Mouse (Mus musculus) liver, embryonic 11.5 days (tissue): ENCODE measurements around the gene Zfp318. TPM values are rescaled to one million over a fixed set of nuclear protein-coding genes. Genes with fewer than 3 reads are reported as not detected.

Experiments
- ATAC-seq: fragments of 200-750 bp; cut with Nextera tagmentation; replicated peaks from 2 replicates; pipeline ENCODE4 v1.8.0; 2017; ENCODE audit warnings: moderate number of reproducible peaks, mild to moderate bottlenecking, moderate TSS enrichment, moderate library complexity; ENCODE audit not compliant: low FRiP score
- DNase-seq: peaks from one replicate; pipeline ENCODE4 v3.0.0-alpha.2; 2017; ENCODE audit warnings: low spot score
- H3K27ac ChIP-seq: fragments of 300-500 bp; sonication (generic); 2 replicates; pipeline ENCODE4 v1.5.1; 2014; ENCODE audit warnings: mild to moderate bottlenecking, low read depth, low read length, control low read depth
- H3K27me3 ChIP-seq: fragments of 300-500 bp; sonication (generic); replicated peaks from 2 replicates; pipeline ENCODE4 v1.6.1; 2014; ENCODE audit warnings: low read length, mixed read lengths; ENCODE audit not compliant: control insufficient read depth, insufficient read depth
- H3K36me3 ChIP-seq: fragments of 300-500 bp; sonication (generic); 2 replicates; pipeline ENCODE4 v1.6.1; 2014; ENCODE audit warnings: mild to moderate bottlenecking, low read length, moderate library complexity, mixed read lengths; ENCODE audit not compliant: control insufficient read depth, insufficient read depth
- H3K4me1 ChIP-seq: fragments of 300-500 bp; sonication (generic); replicated peaks from 2 replicates; pipeline ENCODE4 v1.6.1; 2014; ENCODE audit warnings: low read length, mixed read lengths; ENCODE audit not compliant: control insufficient read depth, insufficient read depth
- H3K4me2 ChIP-seq: fragments of 300-500 bp; sonication (generic); 2 replicates; pipeline ENCODE4 v1.6.1; 2014; ENCODE audit warnings: mild to moderate bottlenecking, control low read depth, moderate library complexity
- H3K4me3 ChIP-seq: fragments of 300-500 bp; sonication (generic); 2 replicates; pipeline ENCODE4 v1.5.1; 2014; ENCODE audit warnings: low read depth, low read length, control low read depth
- H3K9ac ChIP-seq: fragments of 300-500 bp; sonication (generic); 2 replicates; pipeline ENCODE4 v1.6.1; 2014; ENCODE audit warnings: low read depth, low read length, control low read depth
- H3K9me3 ChIP-seq: fragments of 300-500 bp; sonication (generic); 2 replicates; pipeline ENCODE4 v1.6.1; 2016; ENCODE audit warnings: low read length, inconsistent platforms, mixed read lengths; ENCODE audit not compliant: control insufficient read depth
- WGBS: fragments of 180-500 bp; shearing (Covaris S2); extraction: QIAGEN DNeasy Blood & Tissue Kit; methylation state at CpG from one replicate; pipeline ENCODE4 v1.1.7; 2014; 5-methylcytosine and 5-hydroxymethylcytosine counted together
- polyA plus RNA-seq: library from polyadenylated mRNA; unstranded; fragments of >200 nt; fragmentation: Nextera tagmentation; extraction: Ambion mirVana; gene quantifications from 2 replicates; pipeline ENCODE4 v1.2.1, GENCODE M21; 2014

The Zfp318 gene
- polyA plus RNA-seq, 1 experiment from 2014 or later: 5.7 TPM

DNA sequence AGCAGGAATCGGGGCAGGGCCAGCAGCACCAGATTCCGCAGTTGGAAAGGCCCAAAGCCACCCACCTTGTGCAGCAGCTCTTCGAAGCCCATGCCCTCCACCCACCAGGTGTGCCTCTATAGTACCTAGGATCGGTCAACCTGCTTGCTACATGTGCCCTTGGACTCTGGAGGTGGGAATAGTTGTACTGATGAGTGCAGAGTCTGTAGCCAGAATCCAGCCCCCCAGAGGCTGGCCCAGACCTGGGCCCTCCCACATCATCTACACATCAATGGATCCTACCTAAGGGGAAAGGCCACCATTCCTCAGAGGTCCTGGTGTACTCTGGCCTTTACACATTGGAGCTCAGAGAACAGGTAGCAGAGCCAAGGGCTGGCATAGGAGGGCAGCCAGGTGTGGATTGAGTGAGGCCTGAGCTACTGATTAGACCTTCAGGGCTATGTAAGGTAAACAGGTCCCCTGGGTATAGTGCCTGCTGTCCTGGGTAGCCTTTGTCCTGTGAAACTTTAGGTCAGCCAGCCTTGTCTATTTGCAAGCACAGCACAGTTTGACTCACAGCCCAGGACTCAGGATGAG, 54.9 kb downstream of the Zfp318 start, which contains the start of gene Slc22a7:
TSS of gene Slc22a7 (minus strand) at position 160 of the 576 bp plus-strand sequence.
- Histone ChIP-seq H3K9ac (no peak within 1 kb of the TSS), H3K9me3 (no peaks in the 10 kb centered on the region), H3K4me3 (no peak within 1 kb of the TSS), H3K4me1 (peaks cover 5% of the 10 kb centered on the region; the same call in 1 of the 2 replicates), H3K27ac (no peak within 1 kb of the TSS), H3K27me3 (peaks cover 43% of the 10 kb centered on the region), H3K36me3 (no peaks in the 10 kb centered on the region), H3K4me2 (no peak within 1 kb of the TSS)
- WGBS: 83% methylated on average over 4 of the region's 4 CpGs
- DNase-seq: no peak
- ATAC-seq: no peak

DNA sequence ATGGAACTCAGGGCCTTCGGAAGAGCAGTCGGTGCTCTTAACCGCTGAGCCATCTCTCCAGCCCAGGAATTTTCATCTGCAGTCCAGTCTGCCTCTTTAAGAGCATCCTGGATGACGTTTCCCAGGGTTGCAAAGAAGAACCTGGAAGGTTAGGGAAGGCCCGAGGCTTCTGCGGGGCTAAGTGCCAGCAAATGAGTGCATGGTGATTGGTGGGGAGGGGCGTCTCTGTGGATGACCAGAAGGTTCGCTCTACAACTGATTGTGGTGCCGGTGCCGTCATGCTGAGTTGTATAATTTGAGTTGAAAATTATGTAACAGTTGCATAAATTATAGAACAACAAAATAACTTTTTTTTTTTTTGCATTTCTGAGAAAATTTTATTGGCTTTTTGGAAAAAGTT, 55.6 kb downstream of the Zfp318 start:
- Histone ChIP-seq H3K4me3 (no peak overlapping the region), H3K4me2 (no peak overlapping the region), H3K9me3 (no peaks in the 10 kb centered on the region), H3K36me3 (no peaks in the 10 kb centered on the region), H3K27me3 (peaks cover 48% of the 10 kb centered on the region), H3K27ac (no peak overlapping the region), H3K4me1 (peaks cover 5% of the 10 kb centered on the region; the same call in 1 of the 2 replicates), H3K9ac (no peak overlapping the region)
- ATAC-seq (no peak), DNase-seq (no peak)
- WGBS: 89% methylated on average over 10 of the region's 10 CpGs

DNA sequence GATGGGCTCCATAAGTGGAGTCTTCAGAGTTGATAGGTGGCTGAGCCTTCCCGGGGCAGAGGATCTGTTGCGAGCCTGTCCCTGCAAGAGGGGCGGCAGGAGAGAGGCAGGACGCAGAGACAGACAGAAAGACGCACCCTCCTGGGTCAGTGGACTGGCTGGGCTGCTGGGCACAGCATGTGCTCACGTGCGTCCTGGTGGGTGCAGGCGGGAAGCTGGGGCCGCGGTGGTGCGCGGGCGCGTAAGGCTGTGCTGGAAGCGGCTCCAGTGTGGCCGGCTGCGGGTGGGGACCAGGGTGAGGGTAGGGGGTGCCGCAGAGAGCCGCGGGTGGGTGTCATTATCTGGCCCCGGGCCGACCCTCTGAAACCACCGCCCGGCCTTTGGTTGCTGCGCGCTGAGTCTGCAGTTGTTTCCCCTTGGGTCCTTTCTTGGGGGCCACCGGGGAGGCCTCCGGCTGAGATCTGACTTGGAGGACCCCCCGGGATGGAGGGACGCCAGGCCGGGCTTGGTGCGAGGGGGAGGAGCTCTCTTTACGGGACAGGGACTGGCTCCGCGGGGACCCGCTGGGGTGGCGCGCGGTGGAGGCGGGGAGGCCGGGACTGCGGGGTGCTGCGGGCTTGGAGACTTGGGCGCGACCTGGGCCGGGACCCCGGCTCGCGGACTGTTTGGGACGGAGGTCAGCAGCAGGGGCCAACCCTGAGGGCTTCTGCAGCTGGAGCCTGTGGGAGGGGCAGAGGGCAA, 61.5 kb downstream of the Zfp318 start:
- no peaks in the 10 kb centered on the region for H3K9me3 ChIP-seq
- H3K27ac ChIP-seq: no peak overlapping the region
- H3K36me3 ChIP-seq: no peaks in the 10 kb centered on the region
- peaks cover 5% of the 10 kb centered on the region; the same call in 1 of the 2 replicates for H3K4me1 ChIP-seq
- peak overlapping the region; percentile 58 for H3K4me2 ChIP-seq
- H3K9ac ChIP-seq: no peak overlapping the region
- H3K4me3 ChIP-seq: peak overlapping the region; percentile 30
- DNase-seq: no peak
- 6% methylated on average over 48 of the region's 50 CpGs for WGBS
- H3K27me3 ChIP-seq: peaks cover 63% of the 10 kb centered on the region
- ATAC-seq: no peak

DNA sequence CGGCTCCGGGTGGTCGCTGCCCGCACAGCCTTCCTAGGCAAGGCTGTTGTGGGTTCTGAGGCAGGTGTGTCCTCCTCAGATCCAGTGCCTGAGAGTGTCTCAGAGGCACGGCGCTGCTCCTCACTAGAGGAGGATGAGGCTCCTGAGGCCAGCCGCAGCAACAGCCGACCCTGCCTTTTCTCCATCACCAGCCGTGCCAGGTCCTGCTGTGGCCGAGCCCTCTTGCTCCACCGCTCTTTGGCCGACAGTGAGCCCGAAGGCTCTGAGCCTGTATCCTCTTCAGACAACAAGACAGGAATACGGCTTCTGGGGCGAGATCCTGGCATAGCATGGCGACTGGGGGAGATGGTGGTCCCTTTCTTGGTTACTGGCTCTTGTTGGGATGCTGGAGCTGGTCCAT, 62.7 kb downstream of the Zfp318 start:
- no peak for DNase-seq
- Histone ChIP-seq H3K36me3 (no peaks in the 10 kb centered on the region), H3K9me3 (no peaks in the 10 kb centered on the region), H3K27ac (no peak overlapping the region), H3K9ac (no peak overlapping the region), H3K4me2 (no peak overlapping the region), H3K27me3 (peaks cover 62% of the 10 kb centered on the region), H3K4me3 (no peak overlapping the region), H3K4me1 (peaks cover 5% of the 10 kb centered on the region; the same call in 1 of the 2 replicates)
- ATAC-seq: no peak
- WGBS: 86% methylated on average over 16 of the region's 16 CpGs

DNA sequence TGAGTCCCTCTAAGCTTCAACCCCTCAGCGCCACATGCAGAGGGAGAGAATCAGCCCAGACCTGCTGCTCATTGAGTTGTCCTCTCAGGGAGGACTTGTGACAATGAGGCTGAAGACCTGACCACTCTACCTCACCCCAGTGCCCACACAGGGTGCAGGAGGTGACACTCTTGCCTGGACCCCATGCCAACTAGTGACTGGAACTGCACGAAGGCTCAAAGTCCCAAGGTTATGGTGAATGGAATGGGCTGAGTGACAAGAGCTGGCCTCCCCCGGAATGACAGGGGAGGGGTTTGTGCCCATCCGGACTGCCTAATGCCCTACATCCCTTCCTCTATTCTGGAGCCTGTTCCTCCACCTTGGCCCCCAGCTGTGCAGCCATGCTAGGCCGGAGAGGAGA, 69.2 kb downstream of the Zfp318 start:
- Histone ChIP-seq H3K27me3 (peaks cover 61% of the 10 kb centered on the region), H3K9ac (no peak overlapping the region), H3K9me3 (no peaks in the 10 kb centered on the region), H3K36me3 (no peaks in the 10 kb centered on the region), H3K4me1 (peaks cover 13% of the 10 kb centered on the region; the same call in 1 of the 2 replicates), H3K27ac (no peak overlapping the region), H3K4me2 (no peak overlapping the region), H3K4me3 (no peak overlapping the region)
- ATAC-seq: no peak
- 37% methylated on average over 5 of the region's 5 CpGs for WGBS
- DNase-seq: no peak

DNA sequence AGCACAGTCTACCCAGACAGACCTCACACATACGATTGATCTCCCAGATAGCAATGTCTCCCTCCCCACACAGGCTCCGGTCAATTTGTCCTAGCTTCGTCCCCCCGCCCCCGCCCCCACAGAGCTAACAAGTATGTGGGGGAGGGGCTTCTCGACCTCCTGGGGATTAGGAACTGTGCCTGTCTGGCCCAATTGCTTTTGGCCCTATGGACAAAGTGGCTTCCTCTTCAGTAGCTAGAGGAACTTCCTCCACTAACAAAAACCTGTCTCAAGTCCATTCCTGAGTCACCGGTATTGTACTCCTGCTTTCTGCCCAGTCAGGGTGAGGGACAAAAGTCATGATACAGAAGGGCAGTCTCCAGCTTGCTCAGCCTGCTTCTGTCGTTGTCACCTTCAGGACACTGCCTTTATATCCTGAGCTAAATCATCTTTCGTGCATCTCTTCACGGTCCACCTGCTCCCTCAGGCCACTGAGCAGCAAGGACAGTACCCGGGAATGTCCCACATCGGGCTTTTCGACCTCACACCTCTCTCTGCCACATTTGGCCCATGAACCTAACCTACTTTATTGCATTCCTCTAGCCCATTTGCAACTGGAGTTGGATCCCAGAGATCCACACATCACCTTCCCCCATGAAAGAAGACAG, 69.9 kb downstream of the Zfp318 start:
- H3K27me3 ChIP-seq: peaks cover 68% of the 10 kb centered on the region
- no peak overlapping the region for H3K4me2 ChIP-seq
- DNase-seq (no peak), ATAC-seq (no peak)
- H3K27ac ChIP-seq: no peak overlapping the region
- no peak overlapping the region for H3K9ac ChIP-seq
- peaks cover 13% of the 10 kb centered on the region; the same call in 1 of the 2 replicates for H3K4me1 ChIP-seq
- H3K9me3 ChIP-seq: no peaks in the 10 kb centered on the region
- H3K36me3 ChIP-seq: no peaks in the 10 kb centered on the region
- no peak overlapping the region for H3K4me3 ChIP-seq
- 8% methylated on average over 13 of the region's 13 CpGs for WGBS

DNA sequence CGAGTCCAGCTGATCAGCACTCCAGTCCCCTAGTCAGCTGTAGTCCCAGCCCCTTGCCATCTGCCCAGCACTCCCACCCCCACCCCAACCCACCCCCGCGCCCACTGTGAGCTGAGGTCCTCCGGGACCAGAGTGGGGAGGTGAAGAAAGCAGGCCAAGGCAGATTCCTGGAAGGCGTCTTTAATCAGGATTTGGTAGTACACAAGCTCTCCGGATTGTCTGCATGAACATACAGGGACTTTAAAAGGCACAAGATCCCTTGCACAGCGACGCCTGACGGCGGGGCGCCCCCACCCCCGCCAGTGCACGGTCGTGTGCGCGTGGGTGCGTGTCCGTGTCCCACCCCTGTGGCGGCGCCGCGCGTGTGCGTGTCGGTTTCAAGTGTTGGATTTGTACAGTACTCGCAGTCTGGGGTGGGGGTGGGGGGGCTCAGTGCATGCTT, 70.5 kb downstream of the Zfp318 start:
- peak overlapping the region; percentile 70 for H3K4me2 ChIP-seq
- peaks cover 13% of the 10 kb centered on the region; the same call in 1 of the 2 replicates for H3K4me1 ChIP-seq
- no peak overlapping the region for H3K9ac ChIP-seq
- no peaks in the 10 kb centered on the region for H3K9me3 ChIP-seq
- peaks cover 72% of the 10 kb centered on the region for H3K27me3 ChIP-seq
- no peak overlapping the region for H3K27ac ChIP-seq
- ATAC-seq: no peak
- H3K36me3 ChIP-seq: no peaks in the 10 kb centered on the region
- DNase-seq: no peak
- 5% methylated on average over 26 of the region's 26 CpGs for WGBS
- 0 out of 2 replicates have a peak overlapping the region, but pooled peaks have one; percentile 22 for H3K4me3 ChIP-seq

DNA sequence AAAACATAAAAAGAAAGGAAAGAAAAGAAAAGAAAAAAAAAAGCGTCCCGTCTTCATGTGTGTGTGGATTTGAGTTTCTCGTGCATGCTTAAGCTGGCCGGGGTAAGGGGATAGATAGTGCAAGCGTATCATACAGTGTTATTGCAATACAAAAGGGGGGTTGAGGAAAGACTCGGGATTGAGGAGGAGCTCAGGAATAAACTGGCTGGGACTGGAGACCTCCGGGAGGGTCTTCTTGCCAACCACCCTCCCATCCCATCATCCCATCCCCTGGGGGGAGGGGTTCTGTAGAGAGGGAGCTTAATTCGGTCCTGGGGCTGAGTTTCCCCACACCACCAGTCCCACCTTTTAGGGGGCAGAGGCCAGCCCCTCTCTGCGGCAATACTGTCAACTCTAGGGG, 71.0 kb downstream of the Zfp318 start:
- H3K4me3 ChIP-seq: peak overlapping the region; percentile 37; the same call in 1 of the 2 replicates
- no peak overlapping the region for H3K9ac ChIP-seq
- no peak for ATAC-seq
- H3K9me3 ChIP-seq: no peaks in the 10 kb centered on the region
- no peak for DNase-seq
- peak overlapping the region; percentile 70 for H3K4me2 ChIP-seq
- peaks cover 78% of the 10 kb centered on the region for H3K27me3 ChIP-seq
- no peaks in the 10 kb centered on the region for H3K36me3 ChIP-seq
- H3K4me1 ChIP-seq: peaks cover 13% of the 10 kb centered on the region; the same call in 1 of the 2 replicates
- H3K27ac ChIP-seq: no peak overlapping the region
- 3% methylated on average over 9 of the region's 9 CpGs for WGBS
